Mouse (Mus musculus) kidney, adult 18-20 months (tissue): ENCODE data around the gene Mb.
A peak's percentile ranks its signal among the peaks of the same experiment; 100 is the strongest.

Experiments
- DNase-seq: peaks from one replicate; pipeline ENCODE4 v3.0.0; 2021

Mb gene

DNA sequence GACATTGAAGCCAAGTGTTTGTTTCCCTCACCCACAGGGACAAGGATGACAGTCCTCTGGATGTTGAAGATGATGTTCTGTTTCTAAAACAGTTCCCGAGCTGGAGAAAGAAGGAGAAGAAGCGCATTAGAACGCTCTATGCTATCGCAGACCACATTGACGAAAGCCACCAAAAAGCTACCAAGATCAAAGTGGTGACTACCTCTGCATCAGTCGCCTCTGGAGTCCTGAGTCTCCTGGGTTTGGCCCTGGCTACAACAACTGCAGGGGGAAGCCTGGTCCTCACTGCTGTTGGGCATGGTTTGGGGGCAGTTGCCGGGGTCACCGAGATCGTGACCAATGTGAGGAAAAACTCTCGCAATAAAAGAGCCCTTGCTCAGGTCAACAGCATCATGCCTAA is at the start of gene Mb:
Gene Mb, minus strand, starts transcription at position 101 of the 400 bp plus-strand sequence.
- DNase-seq, result no peak

DNA sequence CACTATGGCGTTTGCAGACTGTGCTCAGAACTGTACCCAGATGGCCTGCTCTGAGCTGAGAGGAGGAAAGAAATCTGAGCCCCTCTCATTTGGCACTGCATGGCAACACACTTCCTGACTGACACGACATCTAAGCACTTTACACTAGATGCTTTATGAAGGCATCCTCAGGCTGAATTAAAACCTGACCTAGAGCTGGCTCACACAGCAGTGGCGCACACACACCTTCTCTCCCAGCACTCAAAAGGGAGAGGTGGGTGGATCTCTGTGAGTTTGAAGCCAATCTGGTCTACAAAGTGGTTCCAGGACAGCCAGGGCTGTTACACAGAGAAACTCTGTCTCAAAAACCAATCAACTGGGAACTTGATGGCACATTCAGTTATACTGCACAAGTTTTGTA is 49.3 kb upstream of the Mb start:
- DNase-seq, result no peak

DNA sequence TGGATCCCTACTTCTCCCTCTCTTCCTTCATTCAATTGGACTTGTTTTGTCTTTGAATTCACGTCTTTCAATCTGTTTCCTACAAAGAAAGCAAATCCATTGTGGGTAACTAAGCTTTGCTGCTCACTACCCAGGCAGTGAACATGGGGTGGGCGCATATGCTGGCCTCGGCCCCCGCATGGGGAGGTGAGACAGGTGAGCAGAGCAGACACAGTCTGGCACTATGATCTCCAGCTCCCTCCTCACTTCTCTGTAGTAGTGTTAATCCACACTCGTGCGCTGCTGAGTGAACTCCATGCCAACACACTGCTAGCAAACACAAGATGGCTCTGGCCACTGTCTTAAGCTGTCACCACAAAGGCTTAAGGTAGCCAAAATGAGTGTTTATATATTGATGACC is 46.9 kb upstream of the Mb start:
- no peak for DNase-seq

- DNase-seq, result no peak
Measured at GRCm38 (mm10) chr15:77095216-77095615, 44.7 kb upstream of the Mb start.

- no peak for DNase-seq
Measured at GRCm38 (mm10) chr15:77094431-77094830, 44.0 kb upstream of the Mb start.

- DNase-seq, result no peak
Measured at GRCm38 (mm10) chr15:77091394-77091793, 40.9 kb upstream of the Mb start.

- DNase-seq, result no peak
Measured at GRCm38 (mm10) chr15:77090531-77090930, 40.1 kb upstream of the Mb start.

DNA sequence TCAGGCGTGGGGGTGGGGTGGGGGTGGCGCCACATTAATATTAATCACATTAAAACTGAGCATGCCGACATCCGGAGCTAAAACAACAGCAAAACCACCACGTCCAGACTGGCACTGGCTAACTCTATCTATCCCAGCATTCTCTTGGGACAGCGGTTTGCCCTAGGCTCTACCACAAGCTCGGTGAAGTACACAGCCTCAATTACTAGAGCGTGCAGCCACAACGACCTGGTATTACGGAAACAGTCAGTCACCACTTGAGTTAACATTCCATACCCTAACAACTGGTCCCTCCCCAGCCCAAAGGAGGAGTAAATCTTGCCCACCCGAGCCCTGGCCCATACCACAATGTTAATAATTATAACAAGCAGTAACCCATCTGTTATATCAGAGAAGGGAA is 38.8 kb upstream of the Mb start:
- DNase-seq, result no peak

DNA sequence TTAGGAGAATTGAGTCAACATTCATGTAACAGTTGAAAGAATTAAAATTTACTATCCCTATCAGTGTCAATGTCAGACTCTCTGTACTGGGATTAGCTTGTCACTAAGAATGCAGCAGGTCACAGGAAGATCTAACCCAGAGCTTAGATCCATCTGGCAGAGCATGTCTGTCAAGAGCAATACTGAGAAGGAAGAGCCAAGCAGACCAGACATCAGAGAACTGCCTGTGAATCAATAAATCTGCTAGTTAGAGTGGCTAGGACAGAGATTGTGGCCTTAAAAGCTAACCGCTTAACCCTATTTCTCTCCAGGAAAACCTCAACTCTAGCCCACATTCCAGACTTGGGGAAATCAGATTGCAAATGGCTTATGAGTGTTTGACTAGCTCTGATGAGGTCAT is 36.0 kb upstream of the Mb start:
- DNase-seq, result no peak

- DNase-seq, result peak; percentile 20
Measured at GRCm38 (mm10) chr15:77085818-77086217, 35.3 kb upstream of the Mb start.

DNA sequence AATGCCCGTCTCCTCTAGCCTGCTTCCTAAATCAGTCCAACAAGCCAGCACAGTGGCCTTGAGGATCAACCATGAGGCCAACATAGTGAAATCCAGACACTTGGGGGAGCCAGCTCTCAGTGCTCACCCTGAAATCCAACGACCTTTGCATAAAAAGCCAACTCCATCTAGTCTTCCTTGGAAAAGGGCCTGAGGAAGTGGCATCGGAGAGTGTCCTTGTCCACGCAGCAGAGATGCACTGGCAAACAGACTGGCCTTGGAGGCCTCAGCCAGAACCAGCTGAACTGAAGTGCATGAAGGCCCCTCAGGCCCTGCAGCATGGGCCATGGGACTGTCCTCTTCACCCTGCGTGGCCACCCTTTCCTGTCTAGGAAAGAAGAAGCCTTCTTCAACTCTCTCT is 31.0 kb upstream of the Mb start:
- no peak for DNase-seq

- no peak for DNase-seq
Measured at GRCm38 (mm10) chr15:77080684-77081254, 30.3 kb upstream of the Mb start.

GRCm38 (mm10) chr15:77079890-77080361 is 29.5 kb upstream of the Mb start:
- DNase-seq, result no peak

GRCm38 (mm10) chr15:77079256-77079822 is 28.9 kb upstream of the Mb start:
- no peak for DNase-seq

DNA sequence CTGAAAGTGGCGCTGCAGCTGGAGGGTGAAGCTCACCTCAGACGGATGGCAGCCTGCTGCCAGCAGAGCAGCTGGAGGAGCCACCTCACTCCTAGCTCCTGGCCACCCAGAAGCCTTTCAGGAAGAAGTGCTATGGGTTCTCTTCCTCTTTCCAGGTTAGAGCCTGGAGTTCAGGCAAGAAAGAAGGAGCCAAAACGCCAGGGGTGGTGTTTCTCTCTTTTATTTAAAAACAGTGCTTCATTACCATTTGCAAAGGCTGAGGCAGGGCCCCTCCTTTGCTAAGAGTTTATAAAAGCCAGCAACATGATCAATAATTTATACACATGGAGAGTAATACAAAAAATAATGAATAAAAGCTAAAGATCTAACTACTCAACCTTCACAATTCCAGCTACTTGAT is 28.3 kb upstream of the Mb start:
- DNase-seq, result no peak

DNA sequence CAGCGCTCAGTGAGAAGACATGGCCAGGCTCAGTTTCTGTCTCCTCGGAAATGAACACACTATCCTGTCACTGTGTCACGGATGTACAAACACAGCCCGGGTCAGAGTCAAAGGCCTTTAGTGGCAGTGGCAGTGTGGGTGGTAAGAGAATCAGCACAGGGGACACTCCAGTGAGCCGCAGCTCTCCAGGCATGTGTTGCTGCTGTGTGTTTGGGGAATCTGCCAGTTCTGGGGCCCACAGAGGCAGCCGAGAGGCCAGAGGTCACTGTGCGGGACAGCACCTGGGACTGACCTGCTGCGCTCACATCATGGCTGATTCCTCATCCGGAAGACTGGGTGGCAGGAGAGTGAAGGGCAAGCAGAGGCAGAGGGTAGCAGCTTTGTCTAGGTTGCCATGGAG is 27.4 kb upstream of the Mb start:
- DNase-seq, result no peak

DNA sequence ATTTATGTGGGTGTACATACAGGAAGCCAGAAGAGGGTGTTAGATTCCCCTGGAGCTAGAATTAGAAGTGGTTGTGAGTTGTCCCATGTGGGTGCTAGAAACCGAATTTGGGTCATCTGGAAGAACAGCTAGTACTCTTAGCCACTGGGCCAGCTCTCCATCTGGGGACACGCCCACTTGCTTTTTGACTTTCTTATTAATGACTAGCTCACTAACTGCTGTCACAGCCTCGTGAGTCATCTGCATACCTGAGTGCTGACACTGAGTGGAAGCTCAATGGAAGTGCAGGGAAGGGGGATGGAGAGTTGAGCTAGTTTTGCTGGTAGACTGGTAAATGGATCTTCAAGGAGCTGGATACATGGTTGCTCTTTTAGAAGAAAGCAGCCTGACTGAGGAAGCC is 26.1 kb upstream of the Mb start:
- no peak for DNase-seq

- no peak for DNase-seq
Measured at GRCm38 (mm10) chr15:77072556-77073163, 22.2 kb upstream of the Mb start.

GRCm38 (mm10) chr15:77071501-77071900 is 21.0 kb upstream of the Mb start:
- DNase-seq, result peak; percentile 27

GRCm38 (mm10) chr15:77070745-77071268 is 20.3 kb upstream of the Mb start:
- no peak for DNase-seq

- no peak for DNase-seq
Measured at GRCm38 (mm10) chr15:77069019-77069418, 18.5 kb upstream of the Mb start.

- DNase-seq, result no peak
Measured at GRCm38 (mm10) chr15:77068439-77068861, 18.0 kb upstream of the Mb start.

DNA sequence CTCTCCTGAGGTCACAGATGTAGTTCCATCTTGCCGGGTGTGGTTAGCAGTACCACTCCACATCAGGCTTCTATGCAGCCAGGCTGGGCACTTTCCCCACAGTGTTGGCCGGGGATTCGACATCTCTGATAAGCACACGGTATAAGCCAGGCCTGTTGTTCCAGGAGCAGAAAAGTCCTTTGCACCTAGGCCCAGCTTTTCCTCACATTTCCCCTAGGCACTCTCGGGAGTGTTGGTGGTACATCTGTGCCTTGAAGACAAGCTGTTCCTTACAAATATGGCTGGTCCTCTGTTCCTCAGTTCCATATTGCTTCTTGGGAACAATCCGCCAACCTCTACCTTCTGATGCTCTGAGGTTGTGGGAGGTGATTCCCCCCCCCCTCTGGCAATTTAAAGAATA is 15.8 kb upstream of the Mb start:
- no peak for DNase-seq

GRCm38 (mm10) chr15:77065259-77065852 is 14.9 kb upstream of the Mb start:
- no peak for DNase-seq
